Mouse (Mus musculus) kidney, adult 2 months (tissue): ENCODE data around the gene Gm5617.

Experiments
- CTCF ChIP-seq: fragments of 200-500 bp; conservative IDR thresholded peaks from 2 replicates; pipeline ENCODE4 v1.5.1; 2011; ENCODE audit warnings: low read depth, mild to moderate bottlenecking, control low read depth, low read length, moderate library complexity, mixed read lengths; ENCODE audit not compliant: insufficient read depth, insufficient read length
- POLR2A ChIP-seq: fragments of 200-500 bp; IDR thresholded peaks from one replicate; pipeline ENCODE4 v1.6.1; 2011; ENCODE audit warnings: low read depth, low read length, control low read depth

DNA sequence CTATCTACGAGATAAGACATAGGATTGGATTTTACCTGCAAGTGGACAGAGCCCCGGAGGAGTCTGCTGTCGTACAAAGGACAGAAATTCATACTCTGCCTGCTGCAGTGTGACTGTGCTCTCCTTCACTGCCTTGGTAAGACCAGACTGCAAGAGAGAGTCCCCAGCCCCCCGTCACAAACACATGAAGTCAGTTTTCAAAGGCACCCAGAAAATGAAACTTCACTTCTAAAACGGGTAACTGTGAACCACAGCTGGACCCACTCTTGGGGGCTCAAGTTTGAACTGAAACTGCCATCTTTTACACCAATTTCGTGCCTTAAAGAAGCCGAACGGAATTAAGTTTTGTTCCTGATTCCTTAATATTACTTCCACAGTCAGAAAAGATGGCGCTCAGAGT, 20.9 kb upstream of the Gm5617 start:
- TF ChIP-seq CTCF: no peak
- TF ChIP-seq POLR2A: no peak
